Mouse (Mus musculus) CH12F3 (cell line): ENCODE measurements around the gene Olfr885.

Experiments
- in situ Hi-C: fragments of 300-500 bp; cut with MboI; formaldehyde crosslinking; loops from 2 replicates; pipeline ENCODE4 v1.14.3; 2020; ENCODE audit warnings: low sequenced_read_pairs

Gene Olfr885

DNA sequence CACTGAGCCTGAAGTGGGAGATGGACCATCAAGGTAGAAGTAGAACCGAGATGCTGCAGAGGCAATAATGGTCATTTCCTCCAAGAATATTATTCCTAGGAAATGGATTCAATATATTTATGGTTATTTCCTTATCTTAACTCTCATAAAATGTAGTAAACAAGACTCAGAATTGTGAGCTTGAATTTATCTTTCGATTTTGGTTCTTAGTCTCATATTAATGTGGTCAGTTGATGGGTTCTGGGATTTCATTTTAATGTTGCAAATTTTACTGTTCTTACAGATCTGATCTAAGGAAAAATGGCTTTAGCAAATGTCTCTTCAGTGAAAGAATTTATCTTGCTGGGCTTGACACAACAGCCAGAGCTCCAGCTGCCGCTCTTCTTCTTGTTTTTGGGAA, at the start of gene Olfr885:
TSS of gene Olfr885 (plus strand) at position 301 of the 400 bp plus-strand sequence.
- in situ Hi-C loops, result no loop called here

DNA sequence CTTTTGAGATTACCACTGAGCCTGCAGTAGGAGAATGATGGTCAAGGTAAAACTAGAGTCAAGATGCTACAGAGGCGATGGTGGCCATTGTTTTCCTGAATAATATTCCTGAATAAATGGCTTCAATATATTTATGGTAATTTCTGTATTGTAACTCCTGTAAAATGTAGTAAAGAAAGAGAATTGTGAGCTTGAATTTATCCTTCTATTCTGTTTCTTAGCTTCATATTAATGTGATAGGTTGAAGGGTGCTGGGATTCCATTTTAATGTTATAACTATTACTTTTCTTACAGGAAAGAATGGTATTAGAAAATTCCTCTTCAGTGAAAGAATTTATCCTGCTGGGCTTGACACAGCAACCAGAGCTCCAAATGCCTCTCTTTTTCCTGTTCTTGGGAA, 35.6 kb upstream of the Olfr885 start, which contains the start of gene Olfr883:
TSS of gene Olfr883 (plus strand) at position 301 of the 400 bp plus-strand sequence.
- in situ Hi-C loops, result no loop called here

- in situ Hi-C loops, result no loop called here
Observed at GRCm38 (mm10) chr9:38046255-38046654, 14.9 kb upstream of the Olfr885 start, which contains the start of gene Olfr884. TSS of gene Olfr884 (plus strand) at chr9:38046555.

GRCm38 (mm10) chr9:38083772-38084171, 22.6 kb downstream of the Olfr885 start, which contains the start of gene Olfr887:
TSS of gene Olfr887 (plus strand) at chr9:38084072.
- in situ Hi-C loops, result no loop called here

DNA sequence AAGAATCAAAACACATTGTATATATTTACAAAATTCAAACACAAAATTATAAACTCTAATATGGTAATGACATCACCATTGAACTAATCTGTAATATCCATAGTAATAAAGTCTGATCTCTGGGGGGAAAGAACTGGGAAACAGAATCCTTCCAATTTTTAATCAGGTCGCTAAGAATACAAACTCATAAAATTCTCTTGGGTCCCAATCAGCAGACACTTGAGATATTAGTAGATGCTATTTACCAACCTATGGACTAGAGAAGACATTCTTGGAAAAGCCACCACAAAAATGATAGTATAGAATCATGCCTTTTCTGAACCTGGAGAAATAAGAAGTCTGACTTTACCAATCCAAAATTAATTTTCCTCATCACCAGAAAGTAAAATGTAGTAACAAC, 46.7 kb downstream of the Olfr885 start, which contains the start of gene Olfr888:
TSS of gene Olfr888 (plus strand) at position 301 of the 400 bp plus-strand sequence.
- in situ Hi-C loops, result no loop called here
